Mouse (Mus musculus) retina, embryonic 14.5 days (tissue): ENCODE results near the gene Clip4.
A peak's percentile ranks its signal among the peaks of the same experiment; 100 is the strongest.
"Not testable (repeated sequence)": the region's sequence is repeated elsewhere in the genome, so short reads cannot be mapped to it uniquely, and the experiment has no call there.

Source experiments
- DNase-seq: peaks from one replicate; pipeline ENCODE4 v3.0.0-alpha.2; 2015; ENCODE audit warnings: low spot score

Clip4 gene

GRCm38 (mm10) chr17:71768173-71768572 is at the start of gene Clip4:
Gene Clip4 (plus strand): TSS chr17:71768473.
- DNase-seq: not testable (repeated sequence)

DNA sequence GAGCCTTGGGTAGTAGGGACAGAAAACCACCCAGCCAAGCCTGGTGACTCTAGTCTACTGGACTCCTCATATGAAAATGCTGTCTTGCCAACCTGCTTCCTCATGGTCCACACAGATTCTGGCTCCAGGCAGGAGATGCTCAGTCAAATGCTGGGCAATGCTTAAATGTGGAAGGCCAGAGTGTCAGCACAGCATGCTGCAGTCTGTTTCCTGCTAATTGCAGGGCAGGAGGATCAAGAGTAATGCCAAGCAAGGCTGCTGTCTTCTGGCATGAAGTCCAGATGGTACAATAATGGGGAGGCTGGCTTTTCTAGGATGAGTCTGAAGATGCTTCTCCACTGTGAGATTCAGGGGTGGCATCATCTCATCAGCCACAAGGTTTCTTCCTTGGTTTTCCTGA is 47.8 kb upstream of the Clip4 start:
- no peak for DNase-seq

GRCm38 (mm10) chr17:71721019-71721418 is 47.3 kb upstream of the Clip4 start:
- no peak for DNase-seq

- no peak for DNase-seq
Observed at GRCm38 (mm10) chr17:71730655-71731054, 37.6 kb upstream of the Clip4 start.

- no peak for DNase-seq
Observed at GRCm38 (mm10) chr17:71736442-71736841, 31.8 kb upstream of the Clip4 start.

DNA sequence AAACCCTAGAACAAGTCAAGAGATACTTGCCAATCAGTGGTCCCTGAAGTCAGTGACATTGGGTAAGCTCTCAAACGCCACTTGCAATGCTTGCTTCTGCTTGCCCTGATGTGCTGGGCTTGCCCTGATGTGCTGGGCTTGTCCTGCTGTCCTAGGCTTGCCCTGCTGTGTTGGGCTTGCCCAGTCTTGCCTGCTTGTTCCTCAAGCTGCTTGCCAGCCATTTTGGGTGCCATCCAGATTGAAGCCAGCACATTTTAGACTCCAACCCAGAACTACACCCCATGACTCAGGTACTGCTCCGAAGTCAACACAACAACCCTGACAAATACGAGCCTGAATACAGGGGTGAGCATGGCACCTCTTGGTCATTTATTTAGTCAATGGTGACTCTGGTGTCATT is 26.1 kb upstream of the Clip4 start:
- no peak for DNase-seq

- DNase-seq: no peak
Observed at GRCm38 (mm10) chr17:71742935-71743334, 25.3 kb upstream of the Clip4 start.

DNA sequence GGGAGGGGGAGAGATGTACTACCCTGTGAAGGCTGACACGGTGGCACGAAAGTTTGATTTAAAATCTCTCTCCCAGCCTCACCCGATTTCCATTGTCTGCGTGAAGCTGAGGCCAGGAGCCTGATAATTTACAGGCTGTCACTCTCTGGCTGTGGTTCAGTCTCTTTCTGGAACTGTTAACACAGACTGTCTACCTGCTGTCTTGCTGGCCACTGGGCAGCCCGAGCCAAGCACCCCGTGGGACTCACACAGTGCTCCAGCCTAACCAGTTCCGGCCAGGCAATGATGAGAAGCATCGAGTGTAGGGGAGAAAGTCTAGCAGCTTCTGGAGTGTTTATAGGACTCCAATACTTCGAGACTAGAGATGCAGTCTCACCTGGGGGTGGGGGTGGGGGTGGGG is 22.2 kb upstream of the Clip4 start:
- DNase-seq: no peak

DNA sequence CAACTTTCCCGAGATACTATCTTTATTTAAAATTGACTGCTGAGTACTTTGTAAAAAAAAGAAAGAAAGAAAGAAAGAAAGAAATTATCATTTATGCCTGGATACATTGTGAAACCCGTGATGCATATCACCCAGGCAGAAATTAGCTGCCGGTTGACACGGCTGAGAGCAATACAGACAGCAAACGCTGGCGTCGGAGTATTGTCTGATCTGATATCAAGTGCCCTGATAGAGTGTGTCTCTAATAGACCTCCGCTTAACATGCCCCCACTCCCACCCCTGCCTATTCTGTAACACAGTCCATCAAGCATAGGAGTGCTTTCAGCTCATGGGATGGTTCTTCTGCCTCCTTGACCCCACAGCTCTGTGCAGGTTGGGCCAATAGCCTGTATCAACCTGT is 20.7 kb upstream of the Clip4 start:
- DNase-seq: no peak

DNA sequence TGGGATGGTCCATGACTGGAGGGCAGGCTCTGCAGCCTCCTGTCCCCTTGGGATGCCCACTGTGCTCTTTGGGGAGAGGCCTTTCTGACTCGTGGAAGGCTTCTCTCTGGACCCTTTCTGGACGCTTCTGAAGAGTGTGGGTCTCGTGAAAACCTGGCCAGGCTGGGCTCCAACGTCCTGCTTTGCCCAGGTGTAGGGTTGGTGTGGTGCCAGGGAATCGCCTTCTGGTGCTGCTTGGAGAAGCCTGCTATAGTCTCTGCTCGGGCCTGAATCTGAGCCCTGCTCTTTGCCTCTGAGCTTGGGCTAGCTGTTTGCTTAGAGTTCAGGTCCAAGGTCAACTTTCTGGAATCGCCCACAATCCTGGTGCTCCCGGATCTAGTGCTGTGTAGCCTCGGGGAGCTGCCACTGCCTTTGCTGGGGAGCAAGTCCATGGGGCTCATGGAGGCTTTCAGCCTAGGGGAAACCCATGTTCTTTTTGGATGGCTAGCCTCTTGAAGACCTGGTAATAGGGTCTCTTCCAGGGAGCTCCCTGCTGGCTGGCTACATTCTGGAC is 18.6 kb upstream of the Clip4 start:
- DNase-seq: no peak

GRCm38 (mm10) chr17:71752831-71753230 is 15.4 kb upstream of the Clip4 start, which contains the start of gene Pcare:
Gene Pcare (minus strand): TSS chr17:71752894.
- DNase-seq: peak; percentile 23

GRCm38 (mm10) chr17:71760536-71760935 is 7.7 kb upstream of the Clip4 start:
- DNase-seq: peak; percentile 61

- peak; percentile 76 for DNase-seq
Observed at GRCm38 (mm10) chr17:71769564-71769963, 1.3 kb downstream of the Clip4 start.

DNA sequence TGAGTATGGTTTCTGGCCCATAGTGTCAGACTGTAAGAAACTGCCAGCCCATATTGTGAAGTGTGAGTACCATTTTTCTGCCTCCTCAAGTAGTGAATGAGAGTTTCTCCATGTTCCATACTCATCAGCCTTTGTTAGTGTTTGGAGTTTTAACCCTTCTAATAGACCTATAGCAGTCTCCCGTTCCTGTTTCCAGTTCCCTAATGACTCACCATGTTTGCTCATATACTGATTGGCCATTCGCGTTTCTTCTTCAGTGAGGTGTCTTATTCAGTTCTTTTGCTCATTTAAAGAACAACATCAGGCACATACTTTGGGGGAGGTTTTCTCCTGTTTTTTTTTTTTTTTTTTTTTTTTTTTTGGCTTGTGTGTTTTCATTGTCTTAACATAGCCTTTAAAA is 2.4 kb downstream of the Clip4 start:
- no peak for DNase-seq

- DNase-seq: no peak
Observed at GRCm38 (mm10) chr17:71774173-71774572, 5.9 kb downstream of the Clip4 start.

GRCm38 (mm10) chr17:71775279-71775678 is 7.0 kb downstream of the Clip4 start:
- no peak for DNase-seq

DNA sequence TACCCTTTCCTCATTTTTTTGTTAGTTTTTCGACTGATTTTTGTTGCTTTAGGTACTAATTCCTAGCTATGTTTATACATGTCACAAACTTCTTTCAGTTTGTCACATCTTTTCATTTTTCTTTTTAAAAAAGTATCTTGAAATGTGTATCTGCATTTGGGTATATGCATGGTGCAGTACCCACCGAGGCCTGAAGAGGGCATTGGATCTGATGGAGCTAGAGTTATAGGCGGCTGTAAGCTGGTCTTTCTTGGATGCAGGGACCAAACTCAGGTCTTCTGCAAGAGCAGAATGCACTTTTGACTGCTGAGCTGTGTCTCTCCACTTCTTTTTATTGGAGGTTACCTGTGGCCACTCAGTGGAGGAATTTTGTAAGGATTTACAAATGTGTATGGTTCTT is 10.4 kb downstream of the Clip4 start:
- no peak for DNase-seq

- no peak for DNase-seq
Observed at GRCm38 (mm10) chr17:71780490-71780889, 12.2 kb downstream of the Clip4 start.

DNA sequence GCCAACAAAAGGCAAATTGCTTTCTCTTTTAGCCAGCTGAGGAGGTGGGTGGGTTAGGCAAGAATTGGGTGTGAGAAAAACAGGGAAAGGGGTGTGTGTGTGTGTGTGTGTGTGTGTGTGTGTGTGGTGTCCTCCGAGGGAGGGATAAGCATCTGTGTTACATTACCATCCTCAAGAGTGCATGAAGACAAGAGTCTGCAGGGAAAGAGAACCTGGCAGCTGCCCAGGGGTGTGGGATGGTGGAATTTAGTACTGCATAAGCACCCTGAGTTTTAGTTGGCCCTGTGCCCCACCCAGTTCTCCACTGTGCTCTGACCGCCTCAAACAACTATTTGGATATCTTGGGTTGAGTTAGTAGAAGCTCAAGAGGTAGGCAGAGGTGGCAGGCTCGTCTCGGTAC is 12.7 kb downstream of the Clip4 start:
- DNase-seq: no peak

DNA sequence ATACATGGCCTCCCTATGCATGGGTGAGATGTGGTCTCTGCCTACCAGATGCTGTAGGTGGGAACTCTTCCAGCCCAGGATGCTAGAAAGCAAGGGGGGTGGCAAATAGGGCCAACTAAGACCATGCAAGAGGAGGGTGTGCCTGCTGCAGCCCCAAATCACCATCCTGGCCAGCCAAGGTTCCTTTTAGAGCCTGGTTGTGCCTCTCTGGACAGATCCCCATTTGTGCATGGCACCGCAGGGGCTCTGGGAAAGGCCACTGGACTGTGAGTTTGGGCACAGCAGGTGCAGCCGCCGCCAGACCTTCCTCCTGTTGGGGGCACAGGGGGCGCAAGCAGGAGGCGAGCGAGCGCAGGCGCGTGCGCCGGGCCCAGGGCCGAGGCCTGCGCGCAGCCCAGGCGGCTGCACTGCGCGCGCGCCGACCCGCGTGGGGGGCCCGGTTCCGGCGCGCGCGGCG is 14.0 kb downstream of the Clip4 start:
- peak; percentile 71 for DNase-seq

DNA sequence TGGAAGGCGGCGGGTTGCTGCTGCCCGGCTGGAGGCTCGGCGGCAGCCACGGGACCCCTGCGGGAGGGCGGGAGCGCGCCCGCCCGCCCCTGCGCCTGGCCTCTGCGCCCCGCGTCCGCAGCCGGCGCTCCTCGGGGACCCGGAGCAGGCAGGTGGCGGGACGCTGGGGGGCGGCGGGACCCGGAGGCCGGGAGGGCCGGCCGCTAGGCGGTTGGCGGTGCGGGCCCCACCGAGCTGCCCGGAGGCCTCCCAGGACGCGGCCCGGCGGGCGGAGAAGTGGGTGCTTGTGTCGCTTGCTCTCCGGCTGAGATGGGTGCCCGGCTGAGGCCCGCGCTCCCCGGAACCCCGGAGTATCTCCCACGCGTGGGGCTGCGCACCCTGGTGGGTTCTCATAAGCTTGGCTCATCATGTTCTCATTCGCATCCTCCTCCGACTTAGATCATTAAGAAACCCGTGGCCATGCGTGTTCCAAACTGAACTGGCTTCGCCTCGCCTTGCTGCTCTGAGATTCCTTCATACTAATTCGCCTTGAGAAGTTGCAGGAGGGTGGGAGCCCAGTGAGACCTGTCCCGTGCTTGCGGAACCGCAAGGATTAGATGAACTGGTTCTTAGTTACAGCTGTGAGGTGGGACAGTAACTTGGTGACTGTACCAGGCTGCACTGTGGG is 14.6 kb downstream of the Clip4 start:
- DNase-seq: peak; percentile 61

- peak; percentile 37 for DNase-seq
Observed at GRCm38 (mm10) chr17:71783366-71783735, 15.1 kb downstream of the Clip4 start.

- DNase-seq: no peak
Observed at GRCm38 (mm10) chr17:71786456-71786855, 18.2 kb downstream of the Clip4 start.

DNA sequence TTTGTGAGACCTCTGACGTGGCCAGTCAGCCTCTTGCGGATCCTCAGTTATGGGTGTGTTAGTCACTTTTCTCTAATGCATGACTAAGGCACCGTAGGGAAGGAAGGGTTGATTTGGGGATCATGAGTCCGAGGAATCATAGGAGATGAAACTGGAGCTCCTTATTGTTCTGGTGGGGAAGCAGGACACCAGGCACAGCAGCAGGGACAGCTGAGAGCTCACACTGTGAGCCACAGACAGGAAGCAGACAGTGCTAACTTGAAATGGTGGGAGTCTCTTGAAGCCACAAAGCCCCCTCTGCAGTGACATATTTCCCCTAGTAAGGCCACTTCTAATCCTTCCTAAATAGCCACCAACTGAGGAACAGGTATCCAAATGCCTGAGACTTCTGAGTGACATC is 22.8 kb downstream of the Clip4 start:
- DNase-seq: no peak
